Mouse (Mus musculus) naive thymus-derived CD4-positive, alpha-beta T cell, adult 2 months (primary cell): ENCODE results near the gene Mia.

Source experiments
- DNase-seq: peaks from one replicate; pipeline ENCODE4 v3.0.0-alpha.2; 2011; ENCODE audit warnings: low read depth

Gene Mia

DNA sequence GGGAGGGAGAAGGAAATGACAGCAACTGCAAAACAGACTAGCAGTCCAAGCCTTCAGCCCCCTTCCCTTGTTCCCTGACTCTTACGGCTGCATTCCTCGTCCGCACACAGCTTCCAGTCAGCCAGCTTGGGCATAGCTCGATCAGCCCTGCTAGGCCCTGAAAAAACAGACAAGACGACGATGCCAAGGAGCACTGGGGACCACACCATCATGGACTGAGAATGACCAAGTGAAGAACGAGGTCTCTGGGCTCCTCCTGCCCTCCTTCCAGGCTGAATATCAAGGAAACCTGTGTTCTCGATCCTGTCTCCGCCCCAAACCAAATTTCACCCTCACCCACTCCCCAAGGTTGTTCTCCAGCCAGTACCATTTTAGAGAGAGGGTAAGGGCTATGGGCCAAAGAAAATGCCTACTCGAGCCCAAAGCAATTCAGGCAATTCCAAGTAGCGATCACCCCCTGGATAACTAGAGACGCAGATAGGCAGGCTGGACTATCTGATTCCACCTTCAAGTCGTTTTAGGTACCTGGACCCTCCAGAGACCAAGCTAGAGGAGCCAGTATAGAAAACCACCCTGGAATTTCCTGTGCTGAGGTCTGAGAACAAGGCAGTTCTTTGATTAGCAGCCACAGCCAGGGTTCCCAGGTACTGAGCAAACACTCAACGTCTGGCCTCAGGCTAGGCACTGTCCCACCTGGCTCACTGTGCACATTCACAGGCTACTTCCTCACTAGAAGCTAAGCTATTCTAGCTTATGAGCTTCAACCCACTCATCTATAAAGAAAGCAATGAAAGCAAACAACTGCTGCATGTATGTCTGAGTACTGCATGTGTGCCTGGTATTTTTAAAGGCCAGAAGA is at the start of gene Mia, which contains the start of gene Gm21983:
Mia (minus strand) TSS at position 321 of the 859 bp plus-strand sequence.
Gm21983 (minus strand) TSS at position 250 of the 859 bp plus-strand sequence.
- DNase-seq: no peak

DNA sequence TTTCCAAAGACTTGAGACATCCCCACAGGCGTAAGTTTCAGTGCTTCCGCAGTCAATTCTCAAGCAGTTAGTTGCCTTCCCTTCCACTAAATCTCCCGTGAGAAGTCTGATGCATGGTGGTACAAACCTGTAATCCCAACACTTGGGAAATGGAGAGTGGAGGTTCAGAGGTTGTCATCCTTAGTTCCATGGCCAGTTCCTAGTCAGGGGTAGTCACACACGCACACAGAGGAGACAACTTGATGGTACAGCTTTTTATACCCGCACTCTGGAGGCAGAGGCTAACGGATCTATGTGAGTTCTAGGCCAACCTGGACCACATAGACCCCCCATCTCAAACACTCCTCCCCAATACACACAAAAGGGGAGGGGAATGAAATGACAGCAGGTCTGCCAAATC is 47.9 kb upstream of the Mia start:
- no peak for DNase-seq

DNA sequence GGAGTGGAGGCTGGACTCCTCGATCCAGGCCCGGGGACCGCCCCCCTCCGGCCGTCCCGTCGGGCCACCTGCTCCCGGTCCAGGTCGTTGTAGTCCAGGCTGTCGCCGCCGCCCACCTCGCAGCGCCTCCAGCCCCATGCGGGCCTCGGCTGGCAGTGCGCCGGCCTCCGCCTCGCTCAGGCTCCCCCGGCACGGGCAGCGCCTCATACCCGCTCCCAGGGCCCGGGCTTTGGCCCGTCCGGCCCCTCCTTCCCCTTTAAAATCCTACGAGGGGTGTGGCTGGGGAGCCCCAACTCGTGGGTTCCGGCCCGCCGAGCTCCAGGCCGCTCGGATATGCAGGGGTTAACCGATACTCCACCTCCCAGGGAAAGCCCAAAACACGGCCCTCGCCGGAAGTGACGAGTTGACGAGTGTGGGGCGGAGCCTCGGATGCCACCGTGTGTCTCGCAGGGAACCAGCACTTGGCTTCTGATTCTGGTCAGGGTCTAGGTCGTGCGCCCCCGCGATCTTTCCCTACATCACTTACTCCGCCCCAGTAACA is 47.4 kb upstream of the Mia start, which contains the start of gene Itpkc:
Itpkc (minus strand) TSS at position 381 of the 541 bp plus-strand sequence.
- DNase-seq: peak; percentile 96

DNA sequence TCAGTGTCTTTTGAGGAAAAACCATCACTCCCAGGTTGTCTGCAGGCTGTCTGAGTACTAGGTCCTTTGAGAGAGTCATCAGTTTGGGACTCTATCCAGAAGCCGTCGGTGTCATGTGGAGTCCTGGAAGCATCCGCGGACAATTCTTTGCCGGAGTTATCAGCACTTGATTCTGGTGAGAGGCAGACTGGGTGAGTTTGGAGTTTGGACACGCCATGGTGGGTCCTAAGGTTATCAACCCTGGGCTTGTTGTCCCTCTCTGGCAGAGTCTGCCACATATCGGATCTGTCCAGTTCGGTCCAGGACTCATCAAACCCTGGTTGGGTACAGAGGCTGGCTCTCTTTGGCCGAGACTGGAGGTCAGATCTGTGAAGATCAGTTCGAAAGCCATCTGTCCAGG is 46.7 kb upstream of the Mia start:
- DNase-seq: peak; percentile 35

DNA sequence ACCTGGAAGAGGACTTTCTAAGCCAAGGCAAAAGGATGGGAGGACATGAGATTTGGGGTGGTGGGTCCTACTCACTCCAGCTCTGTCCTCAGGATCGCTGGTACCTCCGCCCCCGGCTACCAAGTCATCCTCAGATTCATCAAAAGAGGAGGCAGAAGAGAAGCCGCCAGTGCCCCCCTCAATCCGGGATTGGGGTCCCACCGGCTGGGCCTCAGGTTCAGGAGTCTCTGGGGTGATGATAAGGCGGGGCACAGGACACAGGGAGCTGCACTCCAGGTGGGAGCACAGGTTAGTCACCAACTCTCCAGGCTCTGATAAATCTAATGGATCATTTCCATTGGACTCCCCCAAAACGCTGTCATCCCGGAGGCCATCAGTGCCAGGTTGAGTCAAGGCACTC is 46.3 kb upstream of the Mia start:
- DNase-seq: no peak

DNA sequence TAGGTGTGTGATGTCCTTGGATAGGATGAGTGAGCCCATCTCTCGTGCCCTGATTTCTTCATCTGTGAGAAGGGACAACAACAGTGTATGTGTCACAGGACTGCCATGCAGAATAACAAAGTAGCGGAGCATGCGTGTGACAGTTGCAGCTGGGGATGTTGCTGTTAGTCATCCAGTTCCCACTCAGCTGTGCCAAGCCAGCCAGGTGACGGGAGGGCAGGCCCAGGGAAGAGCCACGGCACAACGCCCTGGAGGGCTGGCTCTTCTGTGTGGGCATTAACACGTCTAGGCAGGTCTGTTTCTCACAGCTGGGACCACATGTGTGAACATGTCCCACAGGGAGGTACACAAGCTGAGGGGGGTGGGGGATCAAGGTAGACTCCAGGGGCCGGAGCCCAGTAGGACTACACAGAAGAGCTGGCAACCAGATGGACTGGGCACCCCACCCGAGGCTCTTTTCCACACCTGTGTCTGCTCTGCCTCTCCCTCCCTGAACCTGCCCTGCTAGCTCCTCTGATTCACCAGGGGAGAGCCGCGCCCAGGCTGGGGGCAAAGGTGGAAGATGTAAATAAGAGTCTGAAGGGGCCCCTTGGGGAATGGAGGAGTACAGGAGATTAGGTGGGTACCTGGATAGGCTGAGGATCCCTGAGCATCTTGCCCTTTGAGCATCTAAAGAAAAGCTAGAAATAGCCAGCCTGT is 44.1 kb upstream of the Mia start:
- DNase-seq: no peak

DNA sequence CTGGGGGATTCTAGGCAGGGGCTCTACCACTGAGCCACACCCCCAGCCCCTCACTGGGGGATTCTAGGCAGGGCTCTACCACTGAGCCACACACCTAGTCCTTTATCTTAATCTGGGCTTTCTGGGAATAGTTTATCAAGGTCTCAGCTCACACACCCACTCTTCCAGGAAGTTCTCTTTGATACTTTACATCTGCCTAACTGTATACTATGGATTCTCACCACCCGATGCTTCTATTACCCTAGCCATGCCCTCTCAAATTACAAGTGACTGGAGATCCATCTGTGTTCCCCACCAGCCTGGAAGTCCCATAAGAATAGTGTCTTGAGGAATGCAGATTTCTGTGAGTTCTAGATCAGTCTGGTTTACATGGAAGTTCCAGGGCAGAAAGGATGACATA is 41.6 kb upstream of the Mia start:
- DNase-seq: no peak

DNA sequence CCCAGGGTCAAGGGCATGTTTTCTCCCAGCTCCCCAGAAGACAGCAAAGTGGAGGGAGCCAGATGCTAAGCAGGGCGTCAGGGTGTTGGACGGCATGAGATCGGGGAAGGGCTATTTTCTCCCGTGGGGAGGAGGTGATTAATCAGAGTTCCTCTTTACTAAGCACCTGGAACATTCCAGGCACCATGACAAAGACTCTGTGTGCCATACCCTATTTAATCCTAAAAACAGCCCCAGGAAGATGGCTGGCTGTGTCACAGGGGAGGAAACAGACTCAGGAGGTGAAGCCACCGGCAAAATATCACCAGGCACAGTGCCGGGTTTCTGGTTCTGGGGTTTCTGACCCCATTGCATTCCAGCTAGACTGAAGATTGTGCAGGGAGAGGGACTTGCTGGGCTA is 41.0 kb upstream of the Mia start:
- DNase-seq: no peak

DNA sequence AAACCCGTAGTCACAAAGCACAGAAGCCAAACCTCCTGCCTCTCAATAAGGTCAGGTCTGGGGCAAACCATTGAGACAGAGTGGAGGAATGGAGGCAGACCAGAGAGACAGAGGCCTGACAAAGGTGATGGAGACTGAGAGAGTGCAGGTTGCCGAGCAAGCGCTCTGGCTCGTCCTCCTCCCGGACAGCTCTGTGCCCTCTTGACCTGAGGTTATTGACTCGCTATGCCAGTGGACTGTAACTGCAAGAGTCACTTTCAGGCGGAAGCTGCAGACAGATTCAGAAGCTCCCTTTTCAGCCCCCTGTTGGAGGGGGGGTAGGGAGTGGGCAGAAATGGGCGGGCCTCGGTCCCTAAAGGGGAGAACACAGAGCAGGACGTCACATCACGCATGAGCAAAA is 39.0 kb upstream of the Mia start:
- DNase-seq: no peak

DNA sequence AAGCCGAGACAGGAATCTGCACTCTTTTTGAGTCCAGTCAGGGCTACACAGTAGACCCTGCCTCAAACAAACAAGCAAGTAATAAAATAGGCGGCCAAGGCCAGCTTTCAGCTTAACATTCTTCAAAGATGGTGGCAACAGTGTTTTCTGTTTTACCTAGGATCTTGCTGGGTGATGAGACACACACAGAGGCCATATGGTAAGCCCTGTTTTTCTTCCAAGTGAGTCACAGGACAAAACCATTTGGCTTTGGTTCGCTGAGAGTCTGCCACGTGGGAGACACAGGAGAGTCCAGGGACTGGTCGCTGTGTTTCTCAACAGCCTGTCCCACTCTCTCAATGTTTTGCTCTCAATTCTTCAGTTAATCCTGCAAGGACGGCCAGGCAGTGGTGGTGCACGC is 37.6 kb upstream of the Mia start:
- DNase-seq: no peak

DNA sequence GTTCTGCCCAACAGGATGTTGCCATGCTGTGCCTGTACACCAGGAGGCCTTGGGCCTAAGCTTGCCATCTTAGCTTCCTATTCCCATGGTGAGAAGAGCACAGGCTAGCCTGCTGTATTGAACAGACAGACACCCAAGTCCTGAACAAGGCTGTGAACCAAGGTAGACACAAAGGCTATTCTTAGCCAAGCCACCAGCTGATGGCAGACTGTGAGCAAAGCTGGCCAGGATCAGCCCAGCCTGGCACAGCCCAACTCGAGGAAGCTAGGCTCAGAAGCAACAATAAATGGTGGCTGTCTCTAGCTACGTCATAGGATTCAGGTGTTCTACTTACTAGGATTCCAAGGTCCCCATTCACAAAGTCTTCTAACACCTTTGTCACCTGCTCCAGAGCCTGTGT is 31.7 kb upstream of the Mia start:
- no peak for DNase-seq

DNA sequence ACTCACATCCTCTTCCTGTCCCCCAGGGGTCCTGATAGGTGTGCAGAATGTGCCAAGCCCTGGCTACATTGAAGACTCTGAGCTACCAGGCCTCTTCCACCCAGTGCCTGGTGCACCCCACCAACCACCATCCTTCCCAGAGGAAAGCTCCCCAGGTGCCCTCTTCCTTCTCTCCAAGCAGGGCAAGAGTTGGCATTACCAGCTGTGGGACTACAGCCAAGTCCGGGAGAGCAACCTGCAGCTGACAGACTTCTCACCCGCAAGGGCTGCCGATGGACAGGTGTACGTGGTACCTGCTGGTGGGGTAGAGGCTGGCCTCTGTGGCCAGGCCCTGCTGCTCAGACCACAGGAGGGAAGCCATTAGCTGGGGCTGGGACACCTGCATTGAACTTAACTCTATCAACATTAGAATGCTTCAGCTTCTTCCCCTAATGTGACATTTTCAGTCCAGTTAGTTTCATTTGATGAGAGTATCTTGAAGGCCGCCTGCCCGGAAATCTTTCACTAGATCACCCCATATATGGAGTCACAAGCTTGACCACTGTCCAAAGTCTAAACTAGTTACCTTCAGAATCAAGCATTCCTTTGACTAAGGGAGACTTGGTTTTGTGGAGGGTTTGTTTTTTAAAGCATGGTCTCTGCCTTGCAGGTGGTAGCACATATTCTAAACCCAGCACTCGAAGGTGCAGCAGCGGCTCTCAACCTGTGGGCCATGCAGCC is 22.9 kb upstream of the Mia start:
- DNase-seq: no peak

DNA sequence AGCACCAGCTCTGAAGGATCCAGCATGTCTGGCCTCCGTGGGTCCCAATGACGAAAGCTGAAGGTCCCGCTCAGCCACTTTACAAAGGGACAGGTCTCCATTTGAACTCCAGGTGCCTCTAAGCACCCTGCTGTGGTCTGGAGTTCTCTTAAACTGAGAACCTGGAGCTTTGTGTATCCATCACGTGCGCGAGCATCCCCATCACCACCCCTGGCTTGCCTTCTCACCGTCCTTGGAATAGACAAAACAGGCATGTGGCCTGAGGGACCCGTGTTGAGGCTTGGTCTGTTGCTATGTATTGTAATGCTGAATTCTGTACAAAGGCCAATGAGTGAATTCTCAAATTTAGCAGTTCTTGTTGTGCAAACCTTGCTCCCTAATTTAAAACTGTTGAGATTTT is 17.8 kb upstream of the Mia start:
- DNase-seq: no peak

DNA sequence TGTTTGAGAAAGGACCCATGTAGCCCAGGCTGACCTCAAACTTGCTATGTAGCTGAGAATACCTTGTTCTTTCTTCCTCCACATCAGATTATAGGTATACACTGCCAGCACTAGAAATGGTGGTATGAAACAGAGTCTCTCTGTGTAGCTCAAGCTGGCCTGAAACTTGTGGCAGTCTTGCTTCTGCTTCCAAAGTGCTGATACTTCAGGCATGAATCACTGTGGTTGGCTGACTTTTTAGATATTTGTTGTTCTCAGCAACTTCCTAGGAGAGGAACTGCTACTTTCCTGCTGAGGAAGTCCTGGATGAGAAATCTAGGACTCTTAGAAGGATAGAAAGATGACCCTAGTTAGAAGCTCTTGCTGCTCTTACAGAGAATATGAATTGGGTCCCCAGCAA is 17.4 kb upstream of the Mia start:
- no peak for DNase-seq

DNA sequence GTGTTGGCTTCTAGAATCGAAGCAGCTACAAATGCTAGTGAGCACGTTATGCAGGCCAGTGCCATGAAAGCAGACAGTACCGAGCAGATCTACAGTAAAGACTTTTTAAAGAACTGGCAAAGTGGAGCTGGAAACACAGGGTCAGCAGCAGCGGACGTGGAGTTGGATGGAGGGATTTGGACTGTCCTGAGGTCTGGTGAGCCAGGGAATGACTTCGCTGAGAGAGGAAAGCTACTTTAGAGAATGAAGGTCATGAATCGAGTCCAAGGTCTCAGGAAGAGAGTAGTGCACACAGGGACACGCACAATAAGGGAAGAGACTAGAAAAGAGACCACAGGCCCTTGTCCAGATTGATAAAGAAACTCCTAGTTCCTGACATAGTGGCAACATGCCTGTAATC is 16.7 kb upstream of the Mia start:
- no peak for DNase-seq

DNA sequence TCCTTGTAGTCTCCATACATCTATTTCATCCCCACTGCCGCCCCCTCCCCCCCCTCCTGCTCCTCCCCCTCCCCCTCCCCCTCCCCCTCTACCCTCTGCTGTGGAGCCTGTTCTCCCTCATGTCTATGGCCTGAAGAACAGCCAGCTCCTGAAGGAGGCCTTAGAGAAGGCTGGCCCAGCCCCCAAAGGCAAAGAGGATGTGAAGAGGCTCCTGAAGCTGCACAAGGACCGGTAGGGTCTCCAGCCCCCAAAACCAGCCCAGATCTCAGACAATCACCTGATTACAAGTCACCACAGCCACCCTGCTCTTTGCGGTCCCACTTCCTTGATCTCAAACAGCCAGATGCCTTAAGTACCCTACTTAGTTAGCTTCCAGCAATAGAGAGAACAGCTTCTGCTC is 16.2 kb upstream of the Mia start:
- no peak for DNase-seq

DNA sequence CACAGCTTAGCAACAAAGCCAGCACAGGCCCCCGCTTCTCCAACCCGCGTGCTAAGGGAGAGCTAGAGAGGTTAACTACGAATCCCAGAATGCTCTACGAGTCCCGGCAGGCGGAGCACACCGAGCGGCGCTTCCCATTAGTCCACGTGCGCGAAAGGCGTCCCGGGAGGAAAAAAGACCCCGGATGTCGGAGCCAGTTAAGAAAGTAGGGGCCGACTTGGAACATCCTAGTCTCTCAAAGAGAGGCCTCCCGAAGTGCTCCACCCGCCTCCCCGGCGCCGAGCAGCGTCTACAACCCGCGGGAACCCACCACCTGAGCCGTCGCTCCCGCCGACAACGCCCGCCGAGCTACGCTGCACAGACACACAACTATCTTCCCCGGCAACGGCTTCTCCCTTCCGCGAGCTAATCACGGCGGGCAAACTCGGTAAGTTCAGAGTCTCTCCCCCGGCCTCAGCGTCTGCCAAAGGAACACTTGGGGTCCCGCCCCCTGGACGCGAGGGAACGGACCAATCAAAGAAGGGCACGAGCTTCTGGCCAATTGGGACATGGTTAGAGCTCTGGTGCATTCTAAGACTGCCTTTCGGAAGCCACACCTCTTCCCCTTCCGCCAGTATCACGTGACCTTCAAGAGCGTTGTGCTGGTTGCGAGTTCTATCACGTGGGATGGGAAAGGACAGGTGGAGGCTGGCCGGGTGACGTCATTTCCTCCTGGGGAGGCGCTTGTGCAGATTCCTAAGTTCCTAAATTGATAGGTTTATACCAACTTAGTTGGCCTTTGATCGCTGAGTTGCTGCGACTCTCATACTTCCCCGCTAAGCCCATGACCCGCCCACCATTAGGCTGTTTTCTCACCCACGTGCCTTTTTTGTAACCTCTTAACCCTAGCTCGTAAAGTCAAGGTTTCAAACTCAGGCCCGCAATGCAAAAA is 15.0 kb upstream of the Mia start, which contains the start of the genes BC024978 and Snrpa:
BC024978 (plus strand) TSS at position 101 of the 931 bp plus-strand sequence.
Snrpa (minus strand) TSS at position 591 of the 931 bp plus-strand sequence.
- peak; percentile 97 for DNase-seq

DNA sequence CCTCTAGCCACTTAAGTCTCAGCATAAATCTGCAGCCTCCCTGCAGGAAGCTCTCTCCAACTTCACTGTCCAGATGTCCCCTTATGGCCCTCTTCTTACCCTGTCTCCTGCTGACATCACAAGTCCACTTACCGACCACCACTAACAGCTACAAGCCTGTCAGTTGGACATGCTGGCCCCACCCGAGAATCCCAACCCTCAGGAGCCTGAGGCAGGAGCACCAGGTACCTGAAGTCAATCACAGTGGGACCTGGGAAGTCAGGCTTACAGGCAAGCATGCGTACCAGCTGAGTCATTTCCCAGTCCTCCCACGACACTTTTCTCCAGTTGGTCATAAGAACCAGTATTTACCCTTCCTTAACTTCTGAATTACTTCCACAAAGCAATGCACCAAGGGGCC is 12.8 kb upstream of the Mia start:
- no peak for DNase-seq

DNA sequence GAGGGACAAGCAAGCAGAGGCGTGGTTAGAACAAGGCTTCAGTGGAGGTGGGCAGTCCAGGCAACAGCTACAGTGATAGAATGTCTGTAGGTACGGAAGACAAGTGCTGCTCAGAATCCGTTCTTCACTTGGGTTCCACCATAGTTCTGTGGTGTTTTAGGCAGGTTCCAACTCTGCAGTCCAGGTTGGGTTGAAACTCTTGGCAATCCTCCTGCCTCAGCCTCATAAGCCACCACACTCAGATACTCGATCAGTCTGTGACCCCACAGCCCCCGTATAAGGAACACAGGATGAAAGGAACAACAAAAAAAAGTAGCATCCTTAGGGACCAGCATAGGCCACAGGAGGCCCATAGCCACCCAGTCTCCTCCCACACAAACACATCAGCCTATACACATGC is 11.5 kb upstream of the Mia start:
- no peak for DNase-seq

DNA sequence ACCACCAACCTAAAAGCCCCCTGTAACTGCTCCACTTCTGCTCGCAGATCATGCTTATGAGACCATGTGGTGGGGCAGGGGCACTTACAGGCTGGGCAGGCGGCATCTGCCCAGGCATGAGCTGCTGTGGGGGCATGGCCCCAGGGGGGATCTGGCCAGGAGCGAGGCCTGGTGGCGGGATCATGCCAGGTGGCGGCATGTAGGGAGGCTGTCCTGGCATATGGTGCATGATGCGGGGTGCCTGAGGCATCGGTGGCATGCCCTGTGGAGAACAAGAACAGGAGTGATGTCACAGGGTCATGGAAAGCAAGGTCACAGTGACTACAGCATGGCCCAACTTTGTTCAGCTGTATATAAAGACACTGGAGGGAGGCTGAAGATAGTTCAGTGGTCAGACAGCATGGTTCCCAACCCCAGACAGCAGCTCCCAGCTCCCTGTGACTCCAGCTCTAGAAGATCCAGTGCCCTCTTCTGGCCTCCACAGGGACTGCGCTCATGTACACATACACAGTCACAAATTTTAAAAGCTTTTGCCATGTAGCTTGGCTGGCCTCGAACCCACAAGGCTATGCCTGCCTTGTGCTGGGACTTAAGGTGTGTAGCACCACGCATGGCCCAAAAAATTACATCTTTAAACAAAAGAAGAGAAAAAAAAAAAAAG is 8.4 kb upstream of the Mia start:
- peak; percentile 25 for DNase-seq

DNA sequence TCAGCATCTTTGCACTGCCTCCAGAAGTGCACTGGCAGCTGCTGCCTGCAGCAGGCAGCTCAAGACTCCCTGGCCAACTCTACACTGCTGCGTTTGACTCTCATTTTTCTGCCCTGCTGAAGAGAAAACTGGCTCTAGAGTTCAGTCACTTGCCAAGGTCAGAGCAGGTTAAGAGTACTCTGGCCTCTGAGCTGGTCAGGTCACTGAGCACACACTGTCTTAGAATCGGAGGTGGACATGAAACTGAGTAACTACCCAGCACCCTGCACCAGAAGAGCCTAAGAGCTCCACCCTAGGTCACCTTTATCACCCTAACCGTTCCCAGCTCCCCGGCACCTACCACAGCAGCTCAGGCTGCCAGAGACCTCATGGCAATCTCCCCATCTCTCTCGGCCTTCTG is 5.0 kb upstream of the Mia start:
- no peak for DNase-seq
